8 mouse cellular contexts compared by ENCODE assay signal in the genomic region with DNA sequence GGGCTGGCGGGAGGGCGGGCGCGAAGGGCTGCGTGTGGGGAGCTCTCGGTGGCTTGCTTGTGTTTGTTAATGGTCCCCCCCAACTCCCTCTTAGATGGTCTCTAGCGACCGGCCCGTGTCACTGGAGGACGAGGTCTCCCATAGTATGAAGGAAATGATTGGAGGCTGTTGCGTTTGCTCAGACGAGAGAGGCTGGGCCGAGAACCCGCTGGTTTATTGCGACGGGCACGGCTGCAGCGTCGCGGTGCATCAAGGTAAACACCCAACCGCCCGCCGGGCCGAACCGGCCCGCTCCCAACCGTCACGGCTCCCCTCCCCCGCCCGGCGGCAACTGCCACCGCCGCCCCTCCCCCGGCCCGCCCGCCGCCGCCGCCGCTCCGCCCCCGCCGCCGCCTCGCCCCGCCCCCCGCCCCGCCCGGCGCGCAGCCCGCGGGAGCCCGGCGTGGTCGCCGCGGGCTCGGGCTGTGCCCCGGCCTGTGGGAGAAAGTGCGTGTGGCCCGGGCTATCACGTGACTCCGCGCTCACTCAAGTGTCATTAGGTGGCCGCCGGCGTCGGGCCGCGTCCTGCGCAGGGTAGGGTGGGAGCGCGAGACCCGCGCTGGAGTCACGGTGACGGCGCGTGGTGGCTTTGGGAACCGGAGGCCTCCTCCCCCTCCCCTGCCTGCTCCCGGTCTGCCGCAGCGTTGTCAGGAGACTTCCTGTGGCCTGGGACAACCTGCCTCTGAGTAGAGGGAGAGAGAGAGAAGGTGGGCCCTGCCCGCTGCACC. TPM values are rescaled to one million over a fixed set of nuclear protein-coding genes. Genes with fewer than 3 reads are reported as not detected.
A peak's percentile ranks its signal among the peaks of the same experiment; 100 is the strongest.
DNase-seq lines count a peak whose midpoint lies in the region; ATAC-seq lines count a peak whose summit lies in the region.

No protein-coding gene starts in this region.

- H3K4me1 ChIP-seq in brown adipose tissue, adult 24 weeks (ENCODE audit: control insufficient read depth, insufficient read depth, insufficient read length, low read length), result no peaks in the 10 kb centered on the region; the same call in 1 of the 2 replicates
- peaks cover 51% of the 10 kb centered on the region for H3K4me1 ChIP-seq in forebrain, embryonic 10.5 days
- peaks cover 12% of the 10 kb centered on the region for H3K4me1 ChIP-seq in heart, embryonic 16.5 days (ENCODE audit: control insufficient read depth, insufficient read depth, low read length)
- H3K4me1 ChIP-seq in liver, embryonic 16.5 days (ENCODE audit: control insufficient read depth, low read depth, low read length), result peaks cover 15% of the 10 kb centered on the region
- H3K4me1 ChIP-seq in neural tube, embryonic 12.5 days, result peaks cover 13% of the 10 kb centered on the region

- H3K9ac ChIP-seq in heart, embryonic 16.5 days (ENCODE audit: low read length), result peak overlapping the region; percentile 98
- peak overlapping the region; percentile 99 for H3K9ac ChIP-seq in liver, embryonic 16.5 days (ENCODE audit: low read depth, low read length)
- H3K9ac ChIP-seq in neural tube, embryonic 12.5 days, result peak overlapping the region; percentile 100

- DNase-seq in CD8-positive naive resting alpha-beta T cell, adult 2 months (ENCODE audit: low read depth in 2 of 2, low spot score in 2 of 2), result peak; percentile 49
- DNase-seq in forebrain, embryonic 10.5 days (ENCODE audit: extremely low spot score, low spot score), result peak; percentile 81
- peak; percentile 90 to 94 for DNase-seq in kidney, postnatal 25 days
- DNase-seq in testis, postnatal 10 days (ENCODE audit: low spot score), result peak; percentile 89

- peak overlapping the region; percentile 97 for H3K4me3 ChIP-seq in brown adipose tissue, adult 24 weeks (ENCODE audit: insufficient read depth, low read depth, low read length)
- H3K4me3 ChIP-seq in forebrain, embryonic 10.5 days, result peak overlapping the region; percentile 90
- peak overlapping the region; percentile 81 for H3K4me3 ChIP-seq in heart, embryonic 16.5 days (ENCODE audit: low read length)
- peak overlapping the region; percentile 98 for H3K4me3 ChIP-seq in liver, embryonic 16.5 days (ENCODE audit: low read depth, low read length)
- peak overlapping the region; percentile 83 for H3K4me3 ChIP-seq in neural tube, embryonic 12.5 days

- H3K9me3 ChIP-seq in forebrain, embryonic 10.5 days, result no peaks in the 10 kb centered on the region
- no peaks in the 10 kb centered on the region for H3K9me3 ChIP-seq in heart, embryonic 16.5 days (replicated peaks; ENCODE audit: control insufficient read depth, low read length)
- H3K9me3 ChIP-seq in liver, embryonic 16.5 days (replicated peaks; ENCODE audit: control insufficient read depth, low read length), result no peaks in the 10 kb centered on the region
- no peaks in the 10 kb centered on the region for H3K9me3 ChIP-seq in neural tube, embryonic 12.5 days

- H3K27ac ChIP-seq in brown adipose tissue, adult 24 weeks (replicated peaks; ENCODE audit: low read depth, low read length), result peak overlapping the region; percentile 91
- peak overlapping the region; percentile 100 for H3K27ac ChIP-seq in forebrain, embryonic 10.5 days
- peak overlapping the region; percentile 100 for H3K27ac ChIP-seq in heart, embryonic 16.5 days (ENCODE audit: low read length)
- peak overlapping the region; percentile 100 for H3K27ac ChIP-seq in liver, embryonic 16.5 days (ENCODE audit: low read length)
- H3K27ac ChIP-seq in neural tube, embryonic 12.5 days, result peak overlapping the region; percentile 100

- peak overlapping the region; percentile 93 for H3K4me2 ChIP-seq in heart, embryonic 16.5 days (ENCODE audit: low read depth, low read length)
- peak overlapping the region; percentile 77 for H3K4me2 ChIP-seq in liver, embryonic 16.5 days (ENCODE audit: low read depth, low read length)
- peak overlapping the region; percentile 93 for H3K4me2 ChIP-seq in neural tube, embryonic 12.5 days (replicated peaks)

- under 1% methylated on average over 60 of the region's 85 CpGs for WGBS in forebrain, embryonic 10.5 days
- under 1% methylated on average over 71 of the region's 85 CpGs for WGBS in heart, embryonic 16.5 days
- WGBS in liver, embryonic 16.5 days (ENCODE audit: insufficient replicate concordance), result under 1% methylated on average over 60 of the region's 85 CpGs
- under 1% methylated on average over 53 of the region's 85 CpGs for WGBS in neural tube, embryonic 12.5 days

- no peaks in the 10 kb centered on the region for H3K27me3 ChIP-seq in forebrain, embryonic 10.5 days (ENCODE audit: poor library complexity, severe bottlenecking)
- H3K27me3 ChIP-seq in heart, embryonic 16.5 days (ENCODE audit: control insufficient read depth, insufficient read depth, low read length), result no peaks in the 10 kb centered on the region
- no peaks in the 10 kb centered on the region for H3K27me3 ChIP-seq in liver, embryonic 16.5 days (ENCODE audit: control insufficient read depth, insufficient read depth, low read depth, low read length)
- H3K27me3 ChIP-seq in neural tube, embryonic 12.5 days (replicated peaks), result no peaks in the 10 kb centered on the region

- peak; percentile 59 for ATAC-seq in heart, embryonic 16.5 days (replicated peaks; ENCODE audit: extremely low read depth, insufficient read depth, low FRiP score)
- ATAC-seq in liver, embryonic 16.5 days (ENCODE audit: low read depth), result peak; percentile 65
- ATAC-seq in neural tube, embryonic 12.5 days (ENCODE audit: low FRiP score, low read depth), result peak; percentile 64

- H3K36me3 ChIP-seq in forebrain, embryonic 10.5 days (replicated peaks), result peaks cover 29% of the 10 kb centered on the region
- peaks cover 5% of the 10 kb centered on the region; the same call in 1 of the 2 replicates for H3K36me3 ChIP-seq in heart, embryonic 16.5 days (ENCODE audit: control insufficient read depth, insufficient read depth)
- no peaks in the 10 kb centered on the region; the same call in 1 of the 2 replicates for H3K36me3 ChIP-seq in liver, embryonic 16.5 days (ENCODE audit: control insufficient read depth, insufficient read depth)
- peaks cover 6% of the 10 kb centered on the region for H3K36me3 ChIP-seq in neural tube, embryonic 12.5 days

RNA-seq across cellular contexts. Expression of a gene that starts 10.1 kb away (rescaled TPM):
- 9.2 and 10.1 TPM in 2 replicates for polyA plus RNA-seq in brown adipose tissue, adult 24 weeks (2012; ENCODE audit: insufficient read depth, insufficient read length, missing spikeins)
- polyA plus RNA-seq in forebrain, embryonic 10.5 days (2016; fragmentation: Nextera tagmentation; extraction: Ambion mirVana), result 65.0 and 68.0 TPM in 2 replicates
- polyA plus RNA-seq in heart, embryonic 16.5 days (2015; fragmentation: Nextera tagmentation; extraction: Ambion mirVana), result 40.7 and 44.5 TPM in 2 replicates
- polyA plus RNA-seq in liver, embryonic 16.5 days (2015; fragmentation: Nextera tagmentation; extraction: Ambion mirVana), result 23.8 and 24.3 TPM in 2 replicates
- 60.5 and 67.2 TPM in 2 replicates for polyA plus RNA-seq in neural tube, embryonic 12.5 days (2016; fragmentation: Nextera tagmentation; extraction: Ambion mirVana)

RNA-seq across cellular contexts. Expression of a gene that starts 16.3 kb away (rescaled TPM):
- 0.25 and 0.55 TPM in 2 replicates for polyA plus RNA-seq in brown adipose tissue, adult 24 weeks (2012; ENCODE audit: insufficient read depth, insufficient read length, missing spikeins)
- polyA plus RNA-seq in forebrain, embryonic 10.5 days (2016; fragmentation: Nextera tagmentation; extraction: Ambion mirVana), result 16.0 and 17.2 TPM in 2 replicates
- polyA plus RNA-seq in heart, embryonic 16.5 days (2015; fragmentation: Nextera tagmentation; extraction: Ambion mirVana), result 3.9 TPM in 2 replicates
- polyA plus RNA-seq in liver, embryonic 16.5 days (2015; fragmentation: Nextera tagmentation; extraction: Ambion mirVana), result 0.28 and 0.38 TPM in 2 replicates
- polyA plus RNA-seq in neural tube, embryonic 12.5 days (2016; fragmentation: Nextera tagmentation; extraction: Ambion mirVana), result 13.2 and 13.4 TPM in 2 replicates

RNA-seq across cellular contexts. Expression of a gene that starts 27.6 kb away (rescaled TPM):
- polyA plus RNA-seq in brown adipose tissue, adult 24 weeks (2012; ENCODE audit: insufficient read depth, insufficient read length, missing spikeins), result 0.87 and 1.2 TPM in 2 replicates
- 13.8 and 17.9 TPM in 2 replicates for polyA plus RNA-seq in forebrain, embryonic 10.5 days (2016; fragmentation: Nextera tagmentation; extraction: Ambion mirVana)
- polyA plus RNA-seq in heart, embryonic 16.5 days (2015; fragmentation: Nextera tagmentation; extraction: Ambion mirVana), result 9.4 and 9.5 TPM in 2 replicates
- polyA plus RNA-seq in liver, embryonic 16.5 days (2015; fragmentation: Nextera tagmentation; extraction: Ambion mirVana), result 1.3 and 1.4 TPM in 2 replicates
- 17.1 and 17.6 TPM in 2 replicates for polyA plus RNA-seq in neural tube, embryonic 12.5 days (2016; fragmentation: Nextera tagmentation; extraction: Ambion mirVana)

Comparison
In these comparisons a context has a peak if more than half of its experiments do, and no peak if none do; other contexts are left out.
1. Peak in every context shown above with its lines: DNase-seq, ATAC-seq, H3K4me3 ChIP-seq and H3K27ac ChIP-seq.